Mouse (Mus musculus): Measurements from ENCODE around the gene Dnajb2. TPM values are rescaled to one million over a fixed set of nuclear protein-coding genes. Genes with fewer than 3 reads are reported as not detected.

Gene Dnajb2
- 10 to 100 TPM; 74.3 to 75.8 TPM for total RNA-seq (2021)

DNA sequence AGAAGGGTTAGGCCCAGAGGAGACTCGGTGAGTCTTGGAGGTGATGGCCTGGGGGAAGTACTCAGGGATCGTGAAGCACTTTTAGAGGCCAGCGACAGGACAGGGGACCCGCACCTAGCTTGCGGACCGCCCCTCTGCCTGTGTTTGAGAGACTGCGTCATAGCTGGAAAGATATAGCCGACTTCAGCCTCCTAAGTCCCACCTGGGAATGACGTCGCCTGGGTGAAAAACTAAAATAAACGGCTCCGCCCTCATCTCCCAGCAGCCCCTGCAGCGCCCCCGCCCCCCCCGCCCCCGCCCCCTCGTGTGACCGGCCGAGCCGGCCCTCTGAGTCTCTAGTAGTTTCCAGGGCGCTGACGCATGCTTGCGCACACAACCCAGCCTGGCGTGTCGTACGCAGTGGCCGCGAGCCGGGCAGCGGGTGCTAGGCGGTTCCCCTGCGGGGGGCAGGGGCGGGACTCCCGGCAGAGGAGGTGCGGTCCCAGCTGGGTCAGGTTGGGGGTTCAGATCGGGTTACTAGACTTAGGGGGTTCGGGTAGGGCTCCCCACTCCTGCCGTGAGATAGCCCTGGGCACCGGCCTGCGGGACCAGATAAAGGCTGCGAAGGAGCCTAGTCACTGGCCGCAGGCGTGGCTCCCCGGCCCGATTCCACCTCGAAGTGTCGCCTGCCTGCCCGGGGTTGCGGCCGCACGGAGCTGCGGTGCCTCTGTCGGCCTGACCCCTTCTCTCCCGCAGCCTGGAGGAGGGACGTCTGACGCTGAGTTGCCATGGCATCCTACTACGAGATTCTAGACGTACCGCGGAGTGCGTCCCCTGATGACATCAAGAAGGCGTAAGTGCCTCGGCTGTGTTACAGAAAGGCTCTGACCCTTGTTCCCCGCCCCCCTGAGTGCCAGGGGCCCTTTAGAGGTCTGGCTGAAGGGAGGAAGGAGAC is at the start of gene Dnajb2:
TSS of gene Dnajb2 (plus strand) at position 290 of the 934 bp plus-strand sequence.
- peak; percentile 82 to 83 for DNase-seq

DNA sequence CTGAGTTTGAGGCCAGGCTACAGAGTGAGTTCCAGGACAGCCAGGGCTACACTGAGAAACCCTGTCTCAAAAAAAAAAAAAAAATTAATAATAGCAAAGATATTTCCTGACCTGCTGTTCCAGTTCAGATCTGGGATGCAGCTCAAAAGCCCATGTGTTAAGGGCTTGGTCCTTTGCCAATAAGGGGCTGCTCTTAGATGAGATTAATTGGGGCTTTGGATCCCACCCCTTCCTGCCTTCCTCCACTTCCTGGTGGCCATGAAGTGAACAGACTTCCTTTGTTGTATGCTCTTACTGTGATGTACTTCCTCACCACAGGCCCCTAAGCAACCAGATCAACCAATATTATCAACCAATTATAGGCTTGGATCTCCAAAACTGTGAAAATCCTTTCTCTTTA is 49.1 kb upstream of the Dnajb2 start:
- no peak for DNase-seq

DNA sequence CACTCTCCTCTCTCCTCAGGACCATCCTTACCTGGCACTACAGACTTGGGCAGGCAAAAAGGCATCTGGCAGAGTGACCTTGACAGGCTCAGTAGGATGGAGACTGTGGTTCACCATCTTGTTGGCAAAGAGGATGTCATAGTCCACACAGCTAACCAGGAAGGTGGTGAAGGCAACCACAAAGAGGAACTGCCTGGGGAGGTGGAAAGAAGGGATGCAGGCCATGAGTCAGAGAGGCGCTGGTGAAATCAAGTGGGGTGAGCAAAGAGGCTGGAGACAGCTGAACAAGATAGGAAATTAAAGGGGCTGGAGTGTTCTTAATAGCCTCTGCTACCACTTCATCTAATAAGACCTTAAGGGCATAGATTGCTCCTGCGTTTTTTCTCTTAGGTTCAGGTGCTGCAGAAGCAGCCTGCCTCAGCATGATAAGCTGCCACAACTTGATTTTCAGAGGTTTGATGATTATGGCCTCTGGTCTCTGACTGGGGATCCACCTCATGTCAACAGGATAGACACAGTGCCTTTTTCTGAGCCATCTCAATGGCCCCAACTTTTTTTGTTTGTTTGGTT is 48.2 kb upstream of the Dnajb2 start:
- no peak for DNase-seq

DNA sequence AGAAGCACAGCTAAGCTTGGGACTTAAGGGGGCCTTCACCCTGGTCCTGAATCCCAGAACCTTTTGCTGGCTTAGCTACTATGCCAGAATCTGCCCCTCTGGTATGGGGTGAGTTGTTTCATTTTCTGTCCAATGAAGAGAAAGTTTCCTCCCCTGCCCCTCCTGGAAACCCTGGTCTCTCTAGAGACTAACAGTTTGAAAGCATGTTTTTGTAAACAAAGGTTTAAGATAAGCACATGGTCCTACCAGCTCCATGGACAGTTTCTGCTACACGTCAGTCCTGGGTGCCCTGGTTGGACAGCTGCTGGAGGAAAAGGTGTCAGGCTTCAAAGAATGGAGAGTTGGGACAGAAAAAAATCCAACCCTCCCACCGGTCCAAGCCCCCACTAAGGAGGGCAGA is 45.6 kb upstream of the Dnajb2 start:
- DNase-seq: no peak

DNA sequence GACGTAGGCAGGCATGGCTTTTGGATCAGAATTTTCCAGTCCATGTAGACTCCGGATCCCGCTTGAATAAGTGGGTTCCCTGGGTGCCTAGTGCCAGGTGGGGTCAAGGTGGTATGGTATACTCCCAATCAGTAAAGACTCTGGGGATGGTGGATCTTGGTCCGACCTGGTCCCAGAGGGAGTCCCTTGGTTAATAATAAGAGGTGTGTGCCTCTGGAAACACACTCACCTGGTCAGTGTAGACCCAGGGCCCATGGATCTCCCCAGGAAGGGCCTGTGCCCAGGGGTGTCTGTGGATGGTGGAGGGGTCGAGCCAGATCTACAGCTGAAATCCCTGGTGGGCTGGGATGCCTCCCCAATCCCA is 45.0 kb upstream of the Dnajb2 start:
- DNase-seq: no peak

DNA sequence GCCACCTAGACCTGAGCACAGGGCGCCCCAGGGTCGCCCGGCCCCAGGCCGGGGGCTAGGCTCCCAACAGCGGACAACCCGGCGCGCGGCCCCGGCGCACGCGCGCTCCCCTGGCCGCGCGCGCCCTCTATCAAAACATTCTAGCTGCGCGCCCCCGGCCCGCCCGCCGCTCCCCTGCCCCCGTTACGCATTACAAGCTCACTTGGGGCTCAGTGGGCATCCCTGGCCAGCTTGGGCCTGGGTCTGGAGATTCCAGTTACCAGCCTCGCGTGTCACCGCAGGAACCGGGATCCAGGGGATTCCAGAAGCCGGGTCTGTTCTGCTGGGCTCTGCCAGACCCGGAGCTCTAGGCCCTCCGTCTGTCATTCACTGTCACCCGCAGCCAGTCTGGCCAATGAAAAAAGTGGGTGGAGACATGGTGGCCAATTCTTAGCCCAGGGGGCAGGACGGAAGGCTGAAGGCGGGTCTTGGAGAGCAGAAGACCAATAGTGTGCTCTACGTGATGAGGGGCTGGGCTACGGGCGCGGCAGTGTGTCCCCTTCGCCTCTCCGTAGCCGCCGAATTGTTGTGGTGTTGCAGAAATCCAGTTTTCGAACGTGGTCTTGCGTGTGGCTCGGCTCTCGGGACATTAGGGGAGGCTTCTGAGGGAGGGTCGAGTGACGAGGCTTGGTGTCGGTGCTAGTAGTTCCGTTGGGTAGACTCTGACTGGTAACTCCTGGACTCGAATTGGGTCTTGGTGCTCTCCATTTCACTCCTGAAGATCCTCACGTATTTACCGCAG is 44.4 kb upstream of the Dnajb2 start, which contains the start of the genes Ankzf1 and Atg9a:
TSS of gene Ankzf1 (plus strand) at position 530 of the 781 bp plus-strand sequence.
TSS of gene Atg9a (minus strand) at position 575 of the 781 bp plus-strand sequence.
- peak; percentile 95 to 97 for DNase-seq

DNA sequence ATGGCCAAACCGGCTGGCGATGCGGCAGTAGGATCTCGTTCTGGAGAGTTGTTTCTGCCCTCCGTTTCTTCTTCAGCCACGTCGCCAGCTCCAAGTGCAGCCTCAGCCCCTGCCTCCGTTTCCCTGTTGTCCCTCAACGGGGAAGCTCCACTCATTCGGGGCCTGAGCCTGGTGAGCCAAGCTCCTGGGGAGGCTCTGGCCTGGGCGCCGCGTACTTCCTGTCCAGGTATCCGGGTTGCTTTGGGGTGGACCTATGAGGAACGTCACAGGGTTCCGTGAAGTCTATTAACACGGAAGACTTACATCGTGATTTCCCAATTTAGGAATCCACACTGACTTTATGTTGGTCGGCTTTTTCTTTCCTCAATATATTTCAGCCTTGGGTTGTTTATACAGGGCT is 43.8 kb upstream of the Dnajb2 start:
- no peak for DNase-seq

DNA sequence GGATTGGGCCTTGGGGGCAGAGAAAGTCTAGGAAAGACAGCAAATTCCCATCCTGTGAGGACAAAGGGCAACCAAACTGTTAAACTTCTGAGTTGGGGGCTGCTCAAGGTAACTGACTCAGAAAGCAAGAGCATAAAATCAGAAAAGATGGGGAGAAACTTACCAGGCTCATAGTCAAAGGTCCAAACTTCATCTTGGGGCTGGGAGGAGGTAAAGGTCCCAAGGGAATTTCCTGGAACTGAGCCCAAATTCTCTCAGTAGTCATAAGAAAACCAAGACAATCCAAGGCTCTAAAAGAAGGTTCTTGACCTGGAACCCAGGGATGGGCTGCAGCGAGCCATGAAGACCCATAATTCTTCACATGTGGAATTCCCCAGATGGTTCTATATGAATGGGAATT is 35.0 kb upstream of the Dnajb2 start:
- no peak for DNase-seq

DNA sequence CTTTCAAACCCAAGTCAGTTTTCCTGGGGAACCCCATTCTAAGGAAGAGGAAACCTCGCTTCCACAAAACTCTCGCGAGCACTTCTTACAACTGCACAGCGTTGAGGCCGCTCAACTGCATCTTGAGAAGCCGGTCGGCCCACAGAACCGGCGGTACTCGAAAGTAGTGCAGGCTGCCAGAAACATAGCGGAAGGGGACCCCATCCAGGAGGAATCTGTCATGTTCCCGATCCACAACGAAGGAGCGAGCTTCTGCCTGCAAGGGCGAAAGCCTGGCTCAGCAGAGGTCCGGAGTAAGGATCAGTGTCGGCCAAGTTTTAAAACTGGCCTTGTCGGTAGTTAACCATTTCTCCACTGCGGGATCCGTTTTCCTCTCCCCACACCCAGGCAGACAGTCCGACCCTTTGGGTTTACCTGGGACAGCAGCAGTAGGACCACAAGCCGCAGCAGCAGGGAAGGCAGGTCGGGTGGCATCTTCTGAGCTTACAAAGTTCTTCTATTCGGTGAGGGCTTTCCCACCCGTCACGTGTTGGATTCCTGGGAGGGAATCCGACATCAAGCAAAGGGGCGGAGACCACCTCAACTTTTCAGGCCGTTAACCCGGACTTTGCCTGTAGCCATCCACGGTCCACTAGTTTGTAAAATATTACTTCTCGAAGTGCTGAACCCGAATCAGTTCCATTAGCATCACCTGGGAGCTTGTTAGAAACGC is 27.1 kb upstream of the Dnajb2 start:
- no peak for DNase-seq

DNA sequence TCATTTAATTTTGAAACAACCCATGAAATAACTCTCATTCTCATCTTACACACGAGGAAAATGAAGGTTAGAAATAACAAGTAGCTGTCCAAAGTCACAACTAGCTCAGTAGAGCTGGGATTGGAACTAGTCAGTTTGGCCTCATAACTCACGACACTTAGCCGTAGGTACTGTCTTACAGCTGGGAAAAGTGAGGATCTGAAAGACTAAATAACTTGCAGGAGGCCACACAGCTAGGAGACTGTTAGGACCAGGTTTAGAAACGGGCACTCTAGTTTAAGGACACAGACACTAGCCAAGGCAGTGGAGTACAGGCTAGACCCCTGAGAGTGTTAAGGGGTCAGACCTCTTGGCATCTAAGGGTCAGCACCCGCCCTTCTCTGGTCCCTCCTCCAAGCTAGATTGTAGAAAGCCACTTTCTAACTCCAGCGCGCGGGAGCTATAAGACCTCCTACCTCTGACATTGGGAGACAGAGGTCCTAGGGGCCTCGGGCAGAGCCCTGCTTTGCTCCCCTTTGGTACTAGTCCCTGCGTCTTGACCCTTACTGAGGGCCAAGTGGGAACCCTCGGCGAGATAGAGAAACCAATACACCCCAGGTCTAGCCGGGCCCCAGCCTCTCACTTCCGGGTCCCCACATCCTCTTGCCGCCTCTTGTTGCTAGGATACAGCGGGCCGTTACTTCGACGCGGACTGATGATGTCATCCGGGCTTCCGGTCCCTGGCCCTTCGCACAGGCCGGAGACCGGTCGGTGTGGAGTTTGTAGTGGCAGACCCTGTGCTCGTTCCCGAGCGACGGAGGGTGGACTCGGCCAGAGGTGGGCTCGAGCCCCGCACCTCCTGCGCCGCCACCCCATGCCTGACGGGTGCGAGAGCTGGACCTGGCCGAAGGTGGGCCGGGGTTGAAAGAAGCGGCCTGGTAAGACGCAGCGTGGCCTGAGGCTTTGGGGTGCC is 25.8 kb upstream of the Dnajb2 start, which contains the start of the genes Glb1l and Stk16:
TSS of gene Glb1l (minus strand) at position 678 of the 952 bp plus-strand sequence.
TSS of gene Stk16 (plus strand) at position 703 of the 952 bp plus-strand sequence.
- peak; percentile 95 to 96 for DNase-seq

DNA sequence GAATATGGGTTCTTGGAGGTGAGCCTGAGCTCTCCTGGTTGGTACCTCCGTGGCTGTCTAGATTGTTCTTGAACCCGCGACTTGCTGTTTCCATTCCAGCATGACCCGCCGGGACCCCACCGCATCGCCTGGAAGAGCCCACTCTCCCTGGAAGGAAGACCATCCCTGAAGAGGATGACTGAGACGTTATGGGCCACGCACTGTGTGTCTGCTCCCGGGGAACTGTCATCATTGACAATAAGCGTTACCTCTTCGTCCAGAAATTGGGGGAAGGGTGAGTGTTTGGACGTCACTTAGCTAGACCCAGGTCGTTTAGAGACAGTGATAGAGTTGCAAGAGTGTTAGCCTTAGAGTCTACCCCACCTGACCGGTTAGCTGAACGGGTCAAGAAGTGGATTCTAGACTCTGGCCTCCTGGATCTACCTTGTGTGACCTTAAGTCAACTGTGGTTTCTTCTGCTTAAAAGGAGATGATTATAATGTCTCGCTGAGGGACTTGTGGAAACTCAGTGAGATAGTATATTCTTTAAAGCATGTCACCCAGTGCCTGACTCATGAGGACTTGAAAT is 25.0 kb upstream of the Dnajb2 start:
- no peak for DNase-seq

DNA sequence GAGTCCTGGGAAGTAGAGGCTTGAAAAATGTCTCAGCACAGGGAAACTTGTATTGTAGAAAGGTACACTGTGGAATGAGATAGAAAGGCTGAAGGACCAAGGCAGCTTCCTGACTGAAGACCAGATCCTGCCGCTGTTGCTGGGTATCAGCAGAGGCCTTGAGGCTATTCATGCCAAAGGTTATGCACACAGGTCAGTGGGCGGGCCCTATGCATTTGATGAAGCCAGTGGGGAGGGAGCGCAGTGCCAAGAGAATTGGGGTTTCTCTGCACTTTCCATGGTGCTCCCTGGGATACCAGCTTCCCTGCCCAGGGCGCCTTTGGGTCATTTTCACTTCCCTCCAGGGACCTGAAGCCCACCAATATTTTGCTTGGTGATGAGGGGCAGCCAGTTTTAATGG is 23.7 kb upstream of the Dnajb2 start:
- no peak for DNase-seq

DNA sequence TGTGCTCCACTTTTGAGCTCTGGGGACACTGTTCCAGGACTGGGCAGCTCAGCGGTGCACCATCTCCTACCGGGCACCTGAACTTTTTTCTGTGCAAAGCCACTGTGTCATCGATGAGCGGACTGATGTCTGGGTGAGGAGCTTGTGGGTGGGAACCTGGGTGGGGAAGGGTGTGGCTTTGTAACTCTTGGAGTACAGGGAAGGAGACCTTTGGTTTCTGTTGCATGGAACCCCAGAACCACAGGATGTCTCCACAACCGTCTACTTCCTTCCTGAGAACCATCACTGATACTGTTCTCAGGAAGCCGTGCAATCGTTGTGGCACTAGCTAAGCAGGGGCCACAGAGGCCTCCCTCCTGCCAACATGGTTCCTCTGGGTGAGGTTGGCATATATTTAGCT is 23.1 kb upstream of the Dnajb2 start:
- DNase-seq: no peak

DNA sequence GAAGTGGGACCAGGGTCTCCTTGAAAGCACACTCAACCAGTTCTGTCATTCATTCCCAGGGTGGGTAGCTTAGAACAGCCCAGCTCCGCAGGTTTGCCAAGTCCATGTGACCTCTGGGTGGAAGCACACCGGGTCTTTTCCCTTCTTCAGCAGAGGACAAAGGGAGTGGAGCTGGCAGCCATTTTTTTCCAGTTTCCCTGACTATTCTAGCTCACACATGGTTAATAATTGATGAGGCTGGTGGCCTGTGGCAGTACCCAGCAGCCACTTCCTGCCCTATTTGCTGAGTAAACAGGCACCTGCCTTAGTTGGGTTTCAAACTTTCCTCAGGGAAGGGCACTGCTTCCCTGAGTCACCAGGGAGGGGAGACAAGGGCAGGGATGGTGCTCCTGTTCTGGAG is 21.8 kb upstream of the Dnajb2 start:
- DNase-seq: peak in 1 of 2 experiments; percentile 5

DNA sequence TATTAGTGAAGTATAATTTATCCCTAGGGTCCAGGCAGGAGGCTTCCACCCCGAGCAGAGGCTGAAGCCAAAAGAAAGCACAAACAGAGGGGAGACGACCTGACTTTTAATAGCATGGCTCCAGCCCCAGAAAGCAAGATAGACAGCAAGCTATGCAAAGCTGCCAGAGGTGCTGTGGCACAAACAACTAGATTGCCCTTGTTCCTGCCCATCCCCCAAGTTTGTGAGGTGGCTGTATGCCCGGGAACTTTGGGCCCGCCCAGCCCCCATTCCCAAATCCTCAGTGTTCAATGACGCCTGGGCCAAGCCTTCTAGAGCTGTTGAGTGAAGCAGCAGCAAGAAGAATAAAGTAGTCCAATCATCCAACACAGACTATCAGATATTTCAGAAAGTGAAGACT is 21.3 kb upstream of the Dnajb2 start:
- DNase-seq: peak; percentile 65 to 69

DNA sequence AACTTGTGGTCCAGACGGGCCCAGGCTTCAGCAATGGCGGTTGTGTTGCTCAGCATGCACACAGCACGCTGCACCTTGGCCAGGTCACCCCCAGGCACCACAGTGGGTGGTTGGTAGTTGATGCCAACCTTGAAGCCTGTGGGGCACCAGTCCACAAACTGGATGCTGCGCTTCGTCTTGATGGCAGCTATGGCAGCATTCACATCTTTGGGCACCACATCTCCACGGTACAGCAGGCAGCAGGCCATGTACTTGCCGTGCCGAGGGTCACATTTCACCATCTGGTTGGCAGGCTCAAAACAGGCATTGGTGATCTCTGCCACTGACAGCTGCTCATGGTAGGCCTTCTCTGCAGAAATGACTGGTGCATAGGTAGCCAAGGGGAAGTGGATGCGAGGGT is 20.4 kb upstream of the Dnajb2 start:
- peak in 1 of 2 experiments; percentile 9 for DNase-seq

DNA sequence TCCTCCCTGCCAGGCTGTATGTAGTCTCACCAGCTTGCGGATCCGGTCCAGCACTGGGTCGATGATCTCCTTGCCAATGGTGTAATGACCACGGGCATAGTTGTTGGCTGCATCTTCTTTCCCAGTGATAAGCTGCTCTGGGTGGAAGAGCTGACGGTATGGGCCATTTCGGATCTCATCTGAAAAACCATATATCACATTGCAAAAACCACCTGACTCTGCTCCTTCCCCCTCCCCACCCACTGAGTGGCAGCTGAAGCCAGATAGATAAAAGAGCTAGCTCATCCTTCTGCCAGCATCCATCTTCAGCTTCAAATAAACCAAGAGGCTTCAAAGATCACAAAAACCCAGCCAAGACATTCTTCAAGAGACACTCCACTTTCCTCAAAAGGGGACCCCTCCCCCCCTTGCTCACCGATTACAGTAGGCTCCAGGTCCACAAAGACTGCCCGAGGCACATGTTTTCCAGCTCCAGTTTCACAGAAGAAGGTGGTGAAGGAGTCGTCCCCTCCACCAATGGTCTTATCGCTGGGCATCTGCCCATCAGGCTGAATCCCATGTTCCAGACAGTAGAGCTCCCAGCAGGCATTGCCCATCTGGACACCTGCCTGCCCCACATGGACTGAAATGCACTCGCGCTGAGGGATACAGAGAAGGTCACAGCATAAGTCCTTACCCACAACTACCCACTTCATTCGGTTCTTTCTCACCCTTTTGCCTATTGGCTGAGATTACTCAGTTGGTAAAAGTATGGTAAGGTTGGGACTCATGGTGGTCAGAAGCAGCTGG is 19.2 kb upstream of the Dnajb2 start:
- DNase-seq: peak in 1 of 2 experiments; percentile 9

DNA sequence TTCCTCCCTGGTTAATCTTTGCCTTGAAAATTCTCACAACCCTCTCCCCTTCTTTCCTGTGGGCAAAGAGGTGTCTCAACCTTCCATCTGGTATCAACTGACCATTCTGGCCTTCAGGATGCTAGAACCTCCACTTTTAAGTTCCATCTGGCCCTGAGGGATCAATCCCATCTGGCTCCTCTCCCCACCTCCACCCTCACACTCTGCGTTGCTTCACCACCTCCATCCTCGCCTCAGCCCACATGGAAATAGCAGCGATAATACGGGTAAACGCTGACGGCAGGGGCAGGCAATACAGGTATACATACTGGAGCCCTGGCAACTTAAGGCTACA is 18.3 kb upstream of the Dnajb2 start:
- DNase-seq: peak in 1 of 2 experiments; percentile 45

DNA sequence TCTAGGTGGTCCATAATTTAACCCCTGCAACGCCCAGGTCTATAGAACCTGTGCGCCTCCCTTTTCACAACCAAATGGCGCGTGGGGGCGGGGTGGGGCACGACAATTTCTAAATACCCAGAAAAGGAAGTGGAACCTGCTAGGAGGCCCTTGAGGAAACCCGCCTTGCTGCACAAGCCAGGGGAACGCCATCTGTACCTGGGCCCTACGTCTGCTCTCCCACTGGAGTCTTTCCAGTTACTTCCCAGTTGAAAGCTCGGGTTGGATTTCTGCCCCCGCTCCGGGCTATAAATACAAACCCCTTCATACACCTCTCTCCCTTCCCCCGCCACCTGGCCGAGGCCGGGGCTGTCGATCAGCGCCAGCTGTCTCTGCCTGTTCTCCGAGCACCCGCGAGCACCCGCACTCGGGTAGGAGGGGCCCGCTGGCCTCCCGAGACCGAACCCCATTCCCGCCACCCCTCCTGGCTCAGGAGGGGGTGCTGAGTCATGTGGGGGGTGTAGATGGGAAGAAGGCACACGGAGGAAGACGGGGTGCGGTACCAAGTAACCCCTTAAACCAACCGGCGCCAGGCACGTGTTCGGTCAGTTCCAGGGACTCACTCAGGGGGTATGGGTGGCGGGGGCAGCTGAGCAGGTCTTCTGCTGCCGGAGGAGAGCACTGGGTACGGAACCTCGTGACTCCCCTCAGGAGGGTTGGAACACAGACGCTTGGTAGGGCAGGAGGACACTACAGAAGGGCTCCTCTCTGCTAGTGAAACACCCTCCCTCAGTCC is 17.8 kb upstream of the Dnajb2 start:
- DNase-seq: peak; percentile 55 to 61

All from layer of hippocampus, postnatal 36 days (tissue).